Mouse (Mus musculus) limb, embryonic 11.5 days (tissue): ENCODE data around the gene Psmb11. TPM values are rescaled to one million over a fixed set of nuclear protein-coding genes. Genes with fewer than 3 reads are reported as not detected.

Experiments used
- ATAC-seq: fragments of 200-750 bp; cut with Nextera tagmentation; 2 replicates; pipeline ENCODE4 v1.8.0; 2017; ENCODE audit warnings: low read depth; ENCODE audit not compliant: insufficient number of reproducible peaks, low FRiP score, low TSS enrichment
- DNase-seq: peaks from one replicate; pipeline ENCODE4 v3.0.0-alpha.2; 2015; ENCODE audit warnings: low spot score
- H3K27ac ChIP-seq: fragments of 300-500 bp; sonication (generic); replicated peaks from 2 replicates; pipeline ENCODE4 v1.5.1; 2014; ENCODE audit warnings: low read depth, mild to moderate bottlenecking, low read length
- H3K27me3 ChIP-seq: fragments of 300-500 bp; sonication (generic); 2 replicates; pipeline ENCODE4 v1.6.1; 2014; ENCODE audit warnings: mild to moderate bottlenecking, low read length, mixed read lengths; ENCODE audit not compliant: control insufficient read depth, insufficient read depth
- H3K36me3 ChIP-seq: fragments of 300-500 bp; sonication (generic); 2 replicates; pipeline ENCODE4 v1.6.1; 2014; ENCODE audit warnings: mild to moderate bottlenecking, low read length, moderate library complexity, mixed read lengths; ENCODE audit not compliant: control insufficient read depth, insufficient read depth
- H3K4me1 ChIP-seq: fragments of 300-500 bp; sonication (generic); 2 replicates; pipeline ENCODE4 v1.6.1; 2014; ENCODE audit warnings: low read length, mixed read lengths; ENCODE audit not compliant: control insufficient read depth, insufficient read depth
- H3K4me2 ChIP-seq: fragments of 300-500 bp; sonication (generic); 2 replicates; pipeline ENCODE4 v1.6.1; 2014; ENCODE audit warnings: low read depth, mild to moderate bottlenecking, moderate library complexity; ENCODE audit not compliant: severe bottlenecking
- H3K4me3 ChIP-seq: fragments of 300-500 bp; sonication (generic); 2 replicates; pipeline ENCODE4 v1.5.1; 2014; ENCODE audit warnings: low read depth, low read length
- H3K9ac ChIP-seq: fragments of 300-500 bp; sonication (generic); 2 replicates; pipeline ENCODE4 v1.6.1; 2014; ENCODE audit warnings: mild to moderate bottlenecking, low read length
- H3K9me3 ChIP-seq: fragments of 300-500 bp; sonication (generic); 2 replicates; pipeline ENCODE4 v1.6.1; 2016; ENCODE audit warnings: low read length; ENCODE audit not compliant: control insufficient read depth
- WGBS: fragments of 180-500 bp; shearing (Covaris S2); extraction: QIAGEN DNeasy Blood & Tissue Kit; methylation state at CpG from one replicate; pipeline ENCODE4 v1.1.7; 2014; 5-methylcytosine and 5-hydroxymethylcytosine counted together
- polyA plus RNA-seq: library from polyadenylated mRNA; unstranded; fragments of >200 nt; fragmentation: Nextera tagmentation; extraction: Ambion mirVana; gene quantifications from 2 replicates; pipeline ENCODE4 v1.2.1, GENCODE M21; 2014

The Psmb11 gene
- polyA plus RNA-seq, 1 experiment from 2014 or later = 0.20 TPM

DNA sequence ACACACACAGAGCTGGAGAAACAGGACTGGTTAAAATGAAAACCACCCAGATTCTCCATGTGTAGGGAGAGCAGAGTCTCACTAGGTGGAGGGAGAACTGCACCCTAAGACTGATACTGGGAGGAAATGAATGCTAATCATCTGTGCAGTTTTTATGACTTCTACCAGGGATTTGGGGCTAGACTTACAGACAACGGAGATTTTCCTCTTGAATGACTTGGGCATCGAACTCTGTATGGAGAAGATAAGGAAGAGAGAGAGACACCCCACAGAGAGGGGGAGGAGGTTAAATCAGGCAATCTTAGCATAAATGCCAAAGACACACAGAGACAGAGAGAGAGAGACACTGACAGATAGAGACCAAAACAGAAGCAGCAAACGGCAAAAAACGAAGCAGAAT is 26.7 kb downstream of the Psmb11 start:
- Histone ChIP-seq H3K4me2 (no peak overlapping the region), H3K9ac (no peak overlapping the region), H3K27ac (no peak overlapping the region), H3K9me3 (no peaks in the 10 kb centered on the region), H3K4me3 (no peak overlapping the region), H3K4me1 (no peaks in the 10 kb centered on the region; the same call in 1 of the 2 replicates), H3K27me3 (no peaks in the 10 kb centered on the region), H3K36me3 (peaks cover 58% of the 10 kb centered on the region)
- no peak for ATAC-seq
- DNase-seq = no peak
- WGBS = 81% methylated on average over 4 of the region's 4 CpGs

DNA sequence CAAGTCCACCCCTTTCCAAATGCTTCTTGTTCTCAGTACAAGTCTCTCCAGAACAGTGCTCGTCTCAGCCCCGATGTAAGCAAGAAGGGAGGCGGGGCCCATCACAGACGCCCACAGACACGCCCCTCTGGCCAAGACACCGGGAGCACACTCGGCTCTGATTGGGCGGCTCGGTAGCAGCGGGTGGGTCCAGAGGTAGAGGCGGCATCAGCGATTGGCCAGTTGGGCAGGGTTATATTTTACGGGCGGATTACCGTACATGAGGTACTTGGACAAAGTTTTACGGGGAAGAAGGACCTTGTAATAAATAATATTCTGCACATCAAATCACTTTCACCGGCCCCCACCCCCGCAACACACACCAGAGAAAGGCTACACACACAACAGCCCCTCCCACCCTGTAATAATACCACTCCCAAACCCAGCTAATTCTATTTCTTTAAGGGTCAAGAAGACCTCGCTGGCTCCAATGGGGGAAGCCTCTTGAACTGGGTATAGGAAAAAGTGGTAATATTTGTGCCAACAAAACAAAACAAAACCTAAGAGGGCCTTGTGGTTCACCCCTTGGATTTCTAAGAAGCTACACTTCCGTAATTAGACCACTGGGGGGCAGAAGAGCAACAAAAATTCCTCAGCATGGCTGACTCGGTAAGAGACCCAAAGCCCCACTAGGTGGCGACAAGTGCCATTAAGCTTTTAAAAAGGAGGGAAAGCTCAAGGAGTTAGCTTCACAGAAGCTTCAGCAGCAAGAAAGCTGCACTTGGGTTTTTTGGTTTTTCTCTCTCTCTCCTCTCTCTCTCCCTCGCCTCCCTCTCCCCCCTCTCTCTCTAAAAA is 29.6 kb downstream of the Psmb11 start:
- WGBS = 69% methylated on average over 23 of the region's 23 CpGs
- Histone ChIP-seq H3K27me3 (no peaks in the 10 kb centered on the region), H3K4me1 (peaks cover 5% of the 10 kb centered on the region), H3K9me3 (no peaks in the 10 kb centered on the region), H3K9ac (no peak overlapping the region), H3K36me3 (peaks cover 33% of the 10 kb centered on the region), H3K4me2 (no peak overlapping the region), H3K4me3 (no peak overlapping the region), H3K27ac (no peak overlapping the region)
- peak; percentile 90 for DNase-seq
- peak; percentile 19; the same call in 1 of the 2 replicates for ATAC-seq

DNA sequence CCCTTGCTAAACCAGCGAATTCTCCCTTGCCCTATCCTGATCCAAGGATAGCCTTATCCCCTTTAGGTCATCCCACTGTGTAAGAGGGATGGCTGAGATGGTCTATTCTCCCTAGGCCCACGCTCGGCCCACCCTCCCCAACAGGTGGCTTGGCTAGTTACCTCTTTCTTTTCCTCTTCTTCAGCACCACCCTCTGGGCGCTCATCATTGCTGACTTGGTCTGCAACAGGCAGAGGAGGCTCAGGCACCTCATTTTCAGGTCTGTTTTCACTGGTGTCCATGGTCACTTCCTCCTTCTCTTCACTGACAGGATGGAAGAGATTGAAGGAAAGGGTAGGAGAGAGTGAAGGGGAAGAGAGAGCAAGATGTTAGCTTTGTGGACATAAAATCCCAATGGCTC is 30.3 kb downstream of the Psmb11 start:
- WGBS = 80% methylated on average over 4 of the region's 4 CpGs
- ATAC-seq (no peak), DNase-seq (no peak)
- H3K4me3 ChIP-seq = no peak overlapping the region
- no peaks in the 10 kb centered on the region for H3K9me3 ChIP-seq
- H3K4me2 ChIP-seq = no peak overlapping the region
- peaks cover 32% of the 10 kb centered on the region for H3K36me3 ChIP-seq
- H3K9ac ChIP-seq = no peak overlapping the region
- no peaks in the 10 kb centered on the region for H3K27me3 ChIP-seq
- H3K27ac ChIP-seq = no peak overlapping the region
- H3K4me1 ChIP-seq = peaks cover 5% of the 10 kb centered on the region

GRCm38 (mm10) chr14:54652787-54653186 is 31.6 kb downstream of the Psmb11 start:
- peak overlapping the region; percentile 91 for H3K4me2 ChIP-seq
- peaks cover 29% of the 10 kb centered on the region for H3K36me3 ChIP-seq
- no peaks in the 10 kb centered on the region for H3K27me3 ChIP-seq
- DNase-seq (no peak), ATAC-seq (no peak)
- WGBS = 1% methylated on average over 7 of the region's 7 CpGs
- H3K9ac ChIP-seq = peak overlapping the region; percentile 89
- H3K4me1 ChIP-seq = peaks cover 5% of the 10 kb centered on the region
- no peaks in the 10 kb centered on the region for H3K9me3 ChIP-seq
- H3K4me3 ChIP-seq = peak overlapping the region; percentile 77
- peak overlapping the region; percentile 64; the same call in 1 of the 2 replicates for H3K27ac ChIP-seq

GRCm38 (mm10) chr14:54653496-54653895 is 32.3 kb downstream of the Psmb11 start:
- ATAC-seq = peak; percentile 80
- peak overlapping the region; percentile 89 for H3K9ac ChIP-seq
- peak overlapping the region; percentile 77 for H3K4me3 ChIP-seq
- H3K9me3 ChIP-seq = no peaks in the 10 kb centered on the region
- H3K36me3 ChIP-seq = peaks cover 22% of the 10 kb centered on the region
- H3K27me3 ChIP-seq = no peaks in the 10 kb centered on the region
- peak overlapping the region; percentile 91 for H3K4me2 ChIP-seq
- peak overlapping the region; percentile 64; the same call in 1 of the 2 replicates for H3K27ac ChIP-seq
- 2% methylated on average over 12 of the region's 12 CpGs for WGBS
- peaks cover 5% of the 10 kb centered on the region for H3K4me1 ChIP-seq
- DNase-seq = peak; percentile 95

DNA sequence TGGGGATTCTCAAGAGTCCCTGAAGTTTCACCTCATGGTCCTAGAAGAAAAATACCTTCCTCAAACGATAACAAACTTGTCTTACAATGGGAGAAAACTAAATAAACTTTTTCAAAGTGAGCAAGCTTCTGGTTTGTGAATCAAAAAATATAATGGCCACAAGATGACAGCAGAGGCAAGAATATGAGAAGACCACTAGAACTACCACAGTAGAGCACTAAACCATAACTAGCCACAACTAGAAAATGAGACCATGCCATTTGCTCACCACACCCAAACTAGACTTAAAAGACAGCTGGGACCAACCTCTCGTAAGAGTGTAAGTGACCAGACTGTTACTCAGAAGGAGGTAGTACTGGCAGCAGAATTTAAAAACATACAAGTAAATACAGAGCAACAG is 38.8 kb downstream of the Psmb11 start:
- Histone ChIP-seq H3K4me1 (no peaks in the 10 kb centered on the region), H3K36me3 (peaks cover 28% of the 10 kb centered on the region), H3K4me3 (no peak overlapping the region), H3K27me3 (no peaks in the 10 kb centered on the region), H3K4me2 (no peak overlapping the region), H3K9me3 (no peaks in the 10 kb centered on the region), H3K9ac (no peak overlapping the region), H3K27ac (no peak overlapping the region)
- ATAC-seq (no peak), DNase-seq (no peak)
- WGBS = 85% methylated on average over 2 of the region's 2 CpGs

- Histone ChIP-seq H3K36me3 (peaks cover 47% of the 10 kb centered on the region), H3K9ac (no peak overlapping the region), H3K27ac (no peak overlapping the region), H3K27me3 (no peaks in the 10 kb centered on the region), H3K4me3 (no peak overlapping the region), H3K9me3 (no peaks in the 10 kb centered on the region), H3K4me1 (no peaks in the 10 kb centered on the region), H3K4me2 (no peak overlapping the region)
- ATAC-seq = no peak
- WGBS = 91% methylated on average over 10 of the region's 10 CpGs
- no peak for DNase-seq
Measured at GRCm38 (mm10) chr14:54664477-54665222, 43.4 kb downstream of the Psmb11 start.

DNA sequence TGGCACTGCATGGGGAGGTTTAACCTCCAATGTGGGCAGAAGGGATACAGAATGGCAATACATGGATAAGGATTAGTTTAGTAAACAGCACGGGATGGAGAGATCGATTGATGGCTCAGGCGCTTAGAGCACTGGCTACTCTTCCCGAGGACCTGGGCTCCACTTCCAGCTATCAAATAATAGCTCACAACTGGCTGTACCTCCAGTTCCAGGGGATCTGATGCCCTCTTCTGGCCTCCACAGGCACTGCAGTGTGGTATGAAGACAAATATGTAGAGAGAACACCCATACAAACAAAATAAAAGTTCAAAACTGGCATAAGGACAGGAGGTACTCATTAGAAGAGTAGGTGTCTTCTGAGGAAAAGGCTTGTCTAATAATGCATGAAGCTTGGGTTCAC is 48.1 kb downstream of the Psmb11 start:
- ATAC-seq (no peak), DNase-seq (peak; percentile 58)
- no peak overlapping the region for H3K4me2 ChIP-seq
- H3K9ac ChIP-seq = no peak overlapping the region
- no peaks in the 10 kb centered on the region for H3K4me1 ChIP-seq
- H3K27me3 ChIP-seq = no peaks in the 10 kb centered on the region
- H3K27ac ChIP-seq = no peak overlapping the region
- H3K36me3 ChIP-seq = peaks cover 37% of the 10 kb centered on the region
- H3K4me3 ChIP-seq = no peak overlapping the region
- no peaks in the 10 kb centered on the region for H3K9me3 ChIP-seq
- WGBS = 84% methylated on average over 4 of the region's 4 CpGs
